Mouse (Mus musculus) thymus, postnatal 4 days (tissue): Measurements from ENCODE around the gene Tph2.

Experiments used
- DNase-seq: peaks from one replicate; pipeline ENCODE4 v3.0.0; 2021

The Tph2 gene

DNA sequence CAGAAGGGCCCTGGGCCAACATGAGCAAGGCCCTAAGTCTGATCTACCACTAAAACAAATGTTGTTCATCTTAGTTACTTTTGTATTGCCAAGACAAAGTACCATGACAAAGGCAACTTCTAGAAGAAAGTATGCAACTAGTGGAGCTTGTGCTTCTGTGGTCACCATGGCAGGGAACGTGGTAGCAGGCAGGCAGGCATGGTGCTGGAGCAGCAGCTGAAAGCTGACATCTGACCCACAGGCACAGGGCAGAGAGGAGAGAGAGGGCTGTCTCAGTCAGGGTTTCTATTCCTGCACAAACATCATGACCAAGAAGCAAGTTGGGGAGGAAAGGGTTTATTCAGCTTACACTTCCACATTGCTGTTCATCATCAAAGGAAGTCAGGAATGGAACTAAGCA lies 56.9 kb downstream of the Tph2 start:
- no peak for DNase-seq

DNA sequence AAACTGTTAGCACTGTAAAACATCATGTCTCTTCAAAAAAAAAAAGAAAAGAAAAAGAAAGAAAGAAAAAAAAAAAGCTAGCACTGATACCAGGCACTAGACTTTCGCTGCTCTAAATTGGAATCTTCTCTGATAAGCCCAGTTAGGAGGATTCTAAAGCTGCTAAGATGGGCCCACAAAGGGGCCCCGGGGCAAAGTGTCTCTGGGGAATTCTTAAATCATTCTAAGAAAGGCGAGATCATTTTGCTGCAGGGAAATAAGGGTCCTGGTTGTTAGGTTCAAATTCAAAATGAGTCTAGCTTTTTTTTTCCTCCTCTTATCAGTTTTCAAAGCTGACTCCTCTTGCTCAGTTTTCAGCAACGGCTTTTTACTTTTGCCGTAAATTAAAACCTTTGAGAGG lies 59.3 kb downstream of the Tph2 start:
- no peak for DNase-seq

DNA sequence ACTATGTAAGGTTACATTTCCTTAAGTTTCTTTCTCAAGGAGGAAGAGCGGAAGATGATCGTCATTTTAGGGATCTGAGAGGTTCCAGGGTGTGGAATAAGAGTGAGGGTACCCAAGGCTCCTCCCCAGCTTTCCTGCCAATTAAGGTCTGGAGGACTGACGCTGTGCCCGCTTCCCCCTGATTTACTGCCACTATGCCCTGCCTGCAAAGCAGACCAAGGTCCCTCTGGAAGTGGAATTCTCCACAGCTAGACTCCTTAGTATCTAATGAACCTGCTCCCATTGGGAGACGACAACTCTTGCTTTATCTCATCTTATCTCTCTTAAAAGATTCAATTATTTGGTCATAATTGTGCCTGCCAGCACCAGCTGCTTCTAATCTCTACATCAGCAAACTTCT lies 59.8 kb downstream of the Tph2 start:
- DNase-seq = no peak

DNA sequence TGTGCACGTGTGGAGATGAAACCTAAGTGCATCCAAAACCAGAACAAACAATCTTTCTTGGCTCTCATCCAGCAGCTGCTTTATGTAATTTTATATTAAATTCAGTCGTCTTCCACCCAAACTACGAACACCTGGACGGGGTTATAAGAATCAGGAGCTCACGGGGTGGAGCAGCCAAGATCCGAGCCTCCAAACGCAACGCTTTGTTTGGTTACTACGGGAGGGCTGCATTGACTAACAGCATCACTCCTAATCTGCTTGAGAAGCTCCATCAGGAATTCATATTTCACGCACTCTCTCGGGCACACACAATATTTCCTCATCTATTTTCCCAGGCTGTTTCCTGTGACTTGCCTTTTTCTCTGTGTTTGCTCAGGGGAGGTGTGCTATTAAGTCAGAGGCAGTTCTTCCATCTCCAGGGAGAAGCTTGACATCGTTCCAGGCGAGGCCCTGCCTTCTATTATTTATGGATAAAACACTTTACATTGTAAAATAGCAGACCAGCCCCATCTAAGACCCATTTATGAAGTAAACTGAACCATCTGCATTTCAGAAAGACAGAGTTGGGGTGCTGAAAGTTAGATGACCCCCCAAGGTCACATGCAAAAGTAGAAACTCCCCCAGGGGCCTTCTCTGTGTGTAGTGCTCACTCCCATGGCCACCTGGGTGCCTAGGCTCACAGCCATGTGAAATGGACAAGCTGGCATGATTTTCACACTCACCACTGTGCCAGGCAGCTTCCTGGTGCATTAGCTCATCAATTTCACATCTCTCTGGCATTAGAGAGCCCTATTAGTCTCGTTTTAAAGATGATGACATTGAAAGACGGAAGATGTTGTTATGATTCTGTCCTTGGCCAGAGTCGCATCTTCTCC lies 76.9 kb downstream of the Tph2 start:
- no peak for DNase-seq

DNA sequence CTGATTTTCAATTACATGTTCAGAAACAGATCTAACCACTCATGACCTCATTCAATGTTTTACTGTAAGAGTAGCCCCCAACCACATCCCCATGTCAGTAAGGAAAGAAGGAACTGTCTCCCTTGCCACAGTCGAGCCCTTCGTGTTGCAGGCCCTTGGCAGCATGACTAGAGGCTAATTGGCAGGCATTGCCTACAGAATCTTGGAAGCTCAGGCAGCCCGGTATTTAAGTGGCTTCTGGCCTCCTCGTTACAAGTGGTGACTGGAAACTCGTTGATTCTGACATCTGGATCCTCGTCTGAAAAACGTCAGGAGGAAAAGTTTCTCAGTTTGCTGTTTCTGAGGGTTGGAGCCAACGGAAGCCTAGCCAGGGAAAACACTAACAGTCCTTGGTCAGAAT lies 80.6 kb downstream of the Tph2 start:
- DNase-seq = no peak

DNA sequence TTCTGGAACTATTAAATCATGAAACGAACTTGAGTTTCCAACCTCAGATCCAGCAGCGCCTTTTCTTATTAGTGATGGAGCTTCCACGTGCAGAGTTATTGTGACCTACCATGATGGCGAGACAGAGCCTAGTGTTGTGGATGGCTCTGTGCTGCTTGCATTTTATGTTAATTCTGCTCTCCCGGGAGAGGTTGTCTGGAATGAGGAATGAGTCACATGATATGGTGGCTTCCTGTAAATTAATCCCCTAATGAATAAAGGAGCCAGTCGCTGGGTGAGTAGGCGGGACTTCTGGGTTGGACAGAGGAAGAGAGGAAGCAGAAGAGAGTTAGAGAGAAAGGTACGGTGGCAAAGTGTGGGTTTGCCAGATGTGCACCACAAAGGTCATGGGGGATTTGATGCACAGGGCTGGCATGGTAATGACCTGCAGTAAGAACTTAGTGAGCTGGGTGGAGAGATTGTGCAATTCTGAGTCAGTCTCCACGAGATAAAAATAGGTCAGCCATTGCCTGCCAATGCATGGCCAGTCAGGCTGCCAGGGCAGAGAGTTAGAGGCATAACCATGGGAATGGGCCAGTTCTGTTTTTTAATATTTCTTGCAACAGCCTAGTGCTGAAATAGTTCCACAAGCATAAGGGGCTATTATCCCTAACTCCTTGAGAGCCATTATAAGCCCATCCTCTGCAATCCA lies 84.8 kb downstream of the Tph2 start:
- no peak for DNase-seq

DNA sequence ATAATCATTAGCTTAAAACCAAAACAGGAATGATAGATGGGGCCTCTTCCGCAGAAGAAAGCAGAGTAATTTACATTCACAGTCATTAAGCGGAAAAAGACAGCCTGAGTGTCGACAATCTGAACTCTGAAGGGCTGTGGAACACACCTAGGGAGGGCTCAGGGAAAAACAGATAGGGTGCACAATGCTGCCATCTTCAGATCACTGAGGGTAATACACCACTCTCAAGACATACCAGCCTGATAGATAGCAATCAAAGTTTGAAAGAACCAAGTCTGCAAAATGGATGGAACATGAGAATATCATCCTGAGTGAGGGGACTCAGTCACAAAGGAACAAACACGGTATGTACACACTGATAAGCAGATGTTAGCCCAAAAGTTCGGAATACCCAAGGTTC lies 87.7 kb downstream of the Tph2 start:
- peak; percentile 16 for DNase-seq

DNA sequence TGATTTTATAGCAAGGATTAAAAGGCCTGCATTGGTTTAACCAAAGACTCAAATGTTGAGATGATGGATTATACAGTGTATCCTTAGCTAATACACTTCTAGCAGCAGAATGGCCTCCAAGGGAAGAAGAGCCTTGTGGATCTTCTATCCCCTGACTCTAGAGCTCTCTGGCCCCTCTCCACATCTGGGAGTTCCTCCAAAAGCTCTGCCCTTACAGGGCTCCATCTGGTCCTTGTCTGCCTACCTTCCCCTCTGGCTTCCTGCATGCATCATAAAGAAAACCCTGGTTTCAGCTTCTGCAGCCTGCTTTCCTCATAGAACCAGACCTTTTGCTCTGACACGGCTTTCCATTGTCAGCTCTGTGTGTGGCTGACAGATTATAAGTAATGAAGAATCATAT lies 88.6 kb downstream of the Tph2 start:
- DNase-seq = no peak

DNA sequence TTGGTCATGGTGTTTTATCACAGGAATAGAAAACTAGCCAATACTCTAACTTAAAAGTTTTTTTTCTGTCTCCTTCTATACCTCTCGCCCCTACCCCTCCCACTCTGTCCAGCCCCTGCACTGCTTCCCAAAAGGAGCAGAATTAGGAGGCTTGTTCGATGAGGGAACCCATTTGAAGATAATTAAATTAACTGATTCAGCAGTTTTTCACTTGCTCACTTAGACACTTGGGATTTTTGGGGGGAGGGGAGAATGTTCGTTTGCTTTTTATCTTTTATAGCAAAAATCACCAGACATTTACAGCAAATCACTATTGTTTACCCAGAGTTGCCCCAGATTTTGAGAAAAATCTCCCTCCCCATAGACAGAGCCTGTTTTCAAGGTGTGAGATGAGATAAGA lies 106.6 kb downstream of the Tph2 start:
- DNase-seq = no peak

DNA sequence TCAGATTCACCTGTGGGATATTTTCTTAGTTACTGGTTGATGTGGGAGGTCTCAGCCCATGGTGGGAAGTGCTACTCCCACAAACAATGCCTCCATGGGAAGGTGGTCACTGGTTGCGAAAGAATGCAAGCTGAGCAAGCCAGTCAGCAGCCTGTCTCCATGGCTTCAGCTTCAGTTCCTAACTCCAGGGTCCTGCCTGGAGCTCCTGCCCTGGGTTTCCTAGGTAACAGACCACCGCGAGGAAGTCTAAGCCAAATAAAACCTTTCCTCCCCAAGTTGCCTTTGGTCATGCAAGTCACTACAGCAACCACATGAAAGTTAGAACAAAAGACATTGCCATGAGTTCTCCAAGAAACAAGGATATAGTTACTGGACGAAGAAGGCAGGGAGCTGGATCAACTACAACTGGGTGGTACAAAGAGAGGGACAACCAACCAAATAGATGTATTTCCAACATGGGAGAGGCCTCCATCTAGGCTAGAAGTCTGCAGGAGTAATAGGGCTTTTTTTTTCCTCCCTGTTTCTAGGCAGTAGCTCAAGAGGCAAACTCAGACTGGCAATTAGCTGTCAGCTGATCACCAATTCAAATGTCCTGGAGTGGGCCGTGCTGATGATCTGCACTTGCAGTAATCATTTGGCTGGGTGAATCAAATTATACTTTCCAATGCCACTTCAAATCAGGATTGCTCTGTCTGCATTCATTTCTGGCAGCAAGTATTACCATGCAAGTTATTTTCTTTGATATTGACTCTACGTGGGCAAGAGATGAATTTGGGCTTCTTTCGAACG lies 115.5 kb downstream of the Tph2 start:
- DNase-seq = no peak

DNA sequence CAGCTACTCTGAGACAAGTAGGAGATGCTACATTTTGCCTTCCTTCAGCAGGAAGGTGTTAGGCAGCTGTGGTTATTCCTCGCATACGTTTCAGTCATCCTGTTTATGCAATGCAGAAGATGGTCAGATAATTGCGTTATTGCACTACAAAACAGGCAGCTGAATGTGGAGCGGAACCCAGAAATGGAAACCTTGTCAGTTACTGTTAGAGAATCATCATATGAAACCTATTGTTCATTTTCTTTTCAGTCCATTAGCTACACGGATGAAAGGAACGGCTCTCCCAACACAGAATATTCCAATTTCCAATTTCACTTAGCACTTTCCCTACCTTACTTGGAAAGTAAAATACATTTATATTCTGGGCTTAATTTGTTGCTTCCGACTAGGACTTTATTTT lies 120.9 kb downstream of the Tph2 start:
- DNase-seq = no peak

DNA sequence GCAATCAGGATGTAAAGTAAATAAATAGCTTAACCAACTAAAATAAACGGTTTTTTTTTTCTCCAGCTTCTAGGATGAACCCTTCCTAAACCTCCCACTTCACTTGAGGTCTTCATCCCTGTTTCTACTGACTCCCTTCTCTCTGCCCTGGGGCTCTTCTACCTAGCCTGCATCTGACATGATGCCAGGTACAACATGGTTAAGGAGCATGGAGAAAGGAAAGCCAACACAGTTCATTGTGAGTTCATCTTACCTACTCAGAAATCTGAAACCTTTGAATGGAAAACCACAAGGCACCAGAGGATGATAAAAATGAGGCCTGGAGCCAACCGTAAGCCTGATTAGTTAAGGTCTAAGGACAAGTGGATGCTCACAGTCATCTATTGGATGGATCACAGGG lies 123.3 kb downstream of the Tph2 start:
- no peak for DNase-seq

DNA sequence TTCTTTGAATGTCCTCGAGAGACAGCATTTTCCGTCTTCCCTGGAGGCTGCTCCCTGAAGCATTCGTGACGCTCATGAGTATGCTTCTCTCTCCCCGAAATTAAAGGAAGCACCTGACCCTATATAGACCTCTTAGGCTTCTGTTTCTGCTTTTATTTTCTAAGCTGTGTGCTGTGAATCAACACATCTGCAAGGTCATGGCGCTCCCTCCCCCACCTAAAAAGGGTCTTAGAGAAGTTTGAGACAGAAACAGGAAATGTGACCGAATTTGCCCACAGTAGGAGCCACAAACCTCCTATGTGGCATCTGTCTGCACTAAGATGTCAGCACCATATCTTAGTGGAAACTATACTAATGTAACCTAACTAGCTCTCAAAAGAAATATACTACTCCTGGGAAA lies 124.1 kb downstream of the Tph2 start:
- DNase-seq = no peak

DNA sequence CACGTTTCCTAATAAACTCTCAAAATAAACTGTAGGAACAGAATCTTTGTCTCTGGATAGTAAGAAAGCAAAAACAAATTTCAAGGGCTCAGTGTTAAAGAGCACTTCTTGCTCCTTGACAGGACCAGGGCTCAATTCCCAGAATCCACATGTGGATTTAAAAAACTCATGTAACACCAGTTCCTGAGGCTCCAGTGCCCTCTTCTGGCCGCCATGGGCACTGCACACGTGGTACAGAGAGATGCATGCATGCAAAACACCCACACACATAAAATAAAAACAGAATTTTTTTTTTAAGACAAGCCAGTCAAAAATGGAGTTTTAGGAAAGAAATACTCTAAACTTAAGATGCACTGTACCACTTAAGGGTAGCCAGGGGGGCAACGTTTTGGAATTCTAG lies 133.2 kb downstream of the Tph2 start:
- DNase-seq = peak; percentile 10

DNA sequence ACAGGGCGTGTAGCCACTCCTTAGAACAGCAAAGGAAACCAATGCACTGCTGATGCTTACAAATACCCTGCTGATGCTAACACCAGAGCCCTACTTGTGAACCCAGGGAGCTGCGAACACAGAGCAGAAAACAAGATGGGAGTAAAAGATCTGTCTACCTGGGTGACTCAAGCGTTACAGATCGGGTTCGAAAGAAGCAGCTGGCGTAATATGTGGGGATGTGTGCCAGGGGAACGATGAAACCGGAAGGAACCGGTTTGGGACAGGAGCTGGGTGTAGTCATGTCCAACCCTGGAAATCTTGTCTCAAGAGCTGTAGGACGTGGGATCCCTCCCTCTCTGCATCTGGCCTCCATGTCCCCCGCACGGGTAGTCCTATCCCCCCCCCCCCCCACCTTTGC lies 134.1 kb downstream of the Tph2 start:
- DNase-seq = no peak

DNA sequence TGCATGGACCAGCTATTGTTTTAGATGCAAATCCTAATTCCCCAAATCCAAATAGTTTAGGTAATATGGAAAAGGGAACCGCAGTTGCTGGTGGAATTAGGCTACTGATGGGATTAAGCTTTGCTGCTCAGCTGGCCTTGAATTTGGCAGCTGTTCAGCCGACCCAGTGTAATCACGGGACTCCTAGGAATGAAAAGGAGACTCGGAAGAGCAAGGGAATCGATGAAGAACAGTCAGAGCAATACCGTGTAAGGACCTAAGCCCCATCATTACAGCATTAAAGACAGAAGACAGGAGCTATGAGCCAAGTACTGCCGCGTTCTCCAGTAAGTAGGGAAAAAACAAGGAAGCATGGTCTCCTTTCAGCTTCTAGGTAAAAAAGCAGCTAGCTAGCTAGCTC lies 134.6 kb downstream of the Tph2 start:
- no peak for DNase-seq

DNA sequence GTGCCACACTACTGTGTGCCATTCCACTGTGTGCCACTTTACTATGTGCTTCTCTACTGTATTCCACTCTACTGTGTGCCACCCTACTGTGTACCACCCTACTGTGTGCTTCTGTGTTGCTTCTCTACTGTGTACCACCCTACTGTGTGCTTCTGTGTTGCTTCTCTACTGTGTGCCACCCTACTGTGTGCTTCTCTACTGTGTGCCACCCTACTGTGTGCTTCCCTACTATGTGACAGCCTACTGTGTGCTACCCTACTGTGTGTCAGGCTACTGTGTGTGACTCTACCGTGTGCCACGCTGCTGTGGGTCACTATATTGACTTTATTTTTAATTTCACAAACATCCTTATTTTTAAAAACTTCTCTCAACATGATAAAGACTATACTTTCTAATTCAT lies 136.3 kb downstream of the Tph2 start:
- no peak for DNase-seq

DNA sequence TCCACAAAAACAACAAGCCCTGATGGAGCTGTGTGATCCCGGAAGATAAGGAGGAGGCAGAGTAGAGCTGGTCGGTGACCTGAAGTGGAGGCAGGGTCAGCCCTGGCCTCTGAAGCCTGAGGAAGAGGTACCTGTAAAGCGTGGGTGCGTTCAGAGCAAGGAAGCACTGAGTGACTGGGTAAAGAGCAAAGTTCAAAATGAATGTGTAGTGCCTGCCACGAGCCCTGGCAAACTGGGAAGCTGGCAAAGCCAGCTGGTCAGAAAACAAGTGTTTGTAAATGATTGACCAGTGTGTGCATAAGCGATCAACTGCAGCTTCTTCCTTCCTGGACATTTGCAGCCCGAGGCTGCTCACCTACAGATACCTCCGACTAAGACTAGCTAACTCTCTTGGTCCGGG lies 149.1 kb downstream of the Tph2 start:
- no peak for DNase-seq
